Mouse (Mus musculus) olfactory bulb, adult 2 months (tissue): ENCODE measurements around the gene Rpl26.

ENCODE experiments used
- CTCF ChIP-seq: fragments of 200-500 bp; IDR thresholded peaks from 2 replicates; pipeline ENCODE4 v1.5.1; 2012; ENCODE audit warnings: low read depth, mild to moderate bottlenecking, low read length, moderate library complexity; ENCODE audit not compliant: insufficient read depth
- POLR2A ChIP-seq: fragments of 200-500 bp; IDR thresholded peaks from 2 replicates; pipeline ENCODE4 v1.6.1; 2012; ENCODE audit warnings: mild to moderate bottlenecking, low read depth, low read length, moderate library complexity; ENCODE audit not compliant: insufficient read depth

- TF ChIP-seq CTCF (no peak), POLR2A (no peak)
These were observed 623 bp downstream of the Rpl26 start for GRCm38 (mm10) chr11:68902047-68902364.
